Mouse (Mus musculus) stomach, embryonic 15.5 days (tissue): ENCODE measurements at regions not wholly inside any gene's neighbourhood (a gene's known extent, or its start where the extent isn't known, plus 50 kb on each side); places are given as distances from the start of the nearest gene placed in this dataset.

Experiments used
- ATAC-seq: fragments of 200-750 bp; cut with Nextera tagmentation; 2 replicates; pipeline ENCODE4 v1.8.0; 2017; ENCODE audit warnings: low read depth, moderate number of reproducible peaks, moderate TSS enrichment; ENCODE audit not compliant: insufficient read depth, low FRiP score
- H3K27ac ChIP-seq: fragments of 300-500 bp; sonication (generic); 2 replicates; pipeline ENCODE4 v1.5.1; 2015; ENCODE audit warnings: mild to moderate bottlenecking, inconsistent platforms
- H3K27me3 ChIP-seq: fragments of 300-500 bp; sonication (generic); replicated peaks from 2 replicates; pipeline ENCODE4 v1.6.1; 2015; ENCODE audit warnings: inconsistent platforms
- H3K36me3 ChIP-seq: fragments of 300-500 bp; sonication (generic); 2 replicates; pipeline ENCODE4 v1.6.1; 2015; ENCODE audit warnings: inconsistent platforms
- H3K4me1 ChIP-seq: fragments of 300-500 bp; sonication (generic); 2 replicates; pipeline ENCODE4 v1.6.1; 2015; ENCODE audit warnings: inconsistent platforms
- H3K4me2 ChIP-seq: fragments of 300-500 bp; sonication (generic); 2 replicates; pipeline ENCODE4 v1.6.1; 2015; ENCODE audit warnings: mild to moderate bottlenecking, inconsistent platforms
- H3K4me3 ChIP-seq: fragments of 300-500 bp; sonication (generic); replicated peaks from 2 replicates; pipeline ENCODE4 v1.5.1; 2015; ENCODE audit warnings: inconsistent platforms
- H3K9ac ChIP-seq: fragments of 300-500 bp; sonication (generic); 2 replicates; pipeline ENCODE4 v1.6.1; 2015; ENCODE audit warnings: inconsistent platforms
- H3K9me3 ChIP-seq: fragments of 300-500 bp; sonication (generic); 2 replicates; pipeline ENCODE4 v1.6.1; 2016; ENCODE audit warnings: inconsistent platforms
- WGBS: fragments of 180-500 bp; shearing (Covaris S2); methylation state at CpG from one replicate; pipeline ENCODE4 v1.1.7; 2015; 5-methylcytosine and 5-hydroxymethylcytosine counted together

- H3K27me3 ChIP-seq, result no peaks in the 10 kb centered on the region
- H3K9ac ChIP-seq, result no peak overlapping the region
- H3K4me2 ChIP-seq, result no peak overlapping the region
- H3K27ac ChIP-seq, result no peak overlapping the region
- H3K4me1 ChIP-seq, result no peaks in the 10 kb centered on the region
- ATAC-seq, result no peak
- no peak overlapping the region for H3K4me3 ChIP-seq
- no peaks in the 10 kb centered on the region for H3K36me3 ChIP-seq
- H3K9me3 ChIP-seq, result no peaks in the 10 kb centered on the region
These were observed 498.5 kb upstream of the Tmpo start for GRCm38 (mm10) chr10:91679641-91680040.

GRCm38 (mm10) chr10:91637911-91638310 is 456.8 kb upstream of the Tmpo start:
- ATAC-seq, result no peak
- Histone ChIP-seq H3K4me2 (no peak overlapping the region), H3K9ac (no peak overlapping the region), H3K4me1 (no peaks in the 10 kb centered on the region), H3K27ac (no peak overlapping the region), H3K9me3 (no peaks in the 10 kb centered on the region), H3K27me3 (no peaks in the 10 kb centered on the region), H3K36me3 (no peaks in the 10 kb centered on the region), H3K4me3 (no peak overlapping the region)

- Histone ChIP-seq H3K9ac (no peak overlapping the region), H3K36me3 (no peaks in the 10 kb centered on the region), H3K4me2 (no peak overlapping the region), H3K27me3 (no peaks in the 10 kb centered on the region), H3K4me1 (no peaks in the 10 kb centered on the region), H3K27ac (no peak overlapping the region), H3K4me3 (no peak overlapping the region), H3K9me3 (no peaks in the 10 kb centered on the region)
- WGBS, result 64% methylated on average over 6 of the region's 6 CpGs
- no peak for ATAC-seq
These were observed 447.6 kb upstream of the Tmpo start for GRCm38 (mm10) chr10:91628672-91629071.

GRCm38 (mm10) chr10:91622281-91622680 is 441.2 kb upstream of the Tmpo start:
- no peak overlapping the region for H3K4me2 ChIP-seq
- H3K27ac ChIP-seq, result no peak overlapping the region
- WGBS, result 84% methylated on average over 2 of the region's 2 CpGs

GRCm38 (mm10) chr10:91613794-91614479 is 432.8 kb upstream of the Tmpo start:
- Histone ChIP-seq H3K36me3 (no peaks in the 10 kb centered on the region), H3K9me3 (no peaks in the 10 kb centered on the region), H3K4me2 (no peak overlapping the region), H3K9ac (no peak overlapping the region), H3K27ac (no peak overlapping the region), H3K27me3 (no peaks in the 10 kb centered on the region), H3K4me3 (no peak overlapping the region), H3K4me1 (no peaks in the 10 kb centered on the region)
- no peak for ATAC-seq
- WGBS, result 76% methylated on average over 8 of the region's 8 CpGs

More at GRCm38 (mm10) chr10:91622281-91622680, 441.2 kb upstream of the Tmpo start:
- no peaks in the 10 kb centered on the region for H3K36me3 ChIP-seq
- H3K27me3 ChIP-seq, result no peaks in the 10 kb centered on the region
- ATAC-seq, result no peak
- H3K9ac ChIP-seq, result no peak overlapping the region
- H3K9me3 ChIP-seq, result no peaks in the 10 kb centered on the region
- no peak overlapping the region for H3K4me3 ChIP-seq
- no peaks in the 10 kb centered on the region for H3K4me1 ChIP-seq

GRCm38 (mm10) chr10:91612052-91612451 is 430.9 kb upstream of the Tmpo start:
- Histone ChIP-seq H3K27ac (no peak overlapping the region), H3K9ac (no peak overlapping the region), H3K4me1 (no peaks in the 10 kb centered on the region), H3K36me3 (no peaks in the 10 kb centered on the region), H3K4me2 (no peak overlapping the region), H3K9me3 (no peaks in the 10 kb centered on the region), H3K4me3 (no peak overlapping the region), H3K27me3 (no peaks in the 10 kb centered on the region)
- ATAC-seq, result no peak
- WGBS, result 84% methylated on average over 4 of the region's 4 CpGs

- H3K27ac ChIP-seq, result no peak overlapping the region; the same call in 1 of the 2 replicates
- 64% methylated on average over 3 of the region's 3 CpGs for WGBS
- peak; percentile 85 for ATAC-seq
These were observed 413.8 kb upstream of the Tmpo start for GRCm38 (mm10) chr10:91594891-91595290.

GRCm38 (mm10) chr10:91593378-91593777 is 412.3 kb upstream of the Tmpo start:
- no peaks in the 10 kb centered on the region for H3K9me3 ChIP-seq
- H3K36me3 ChIP-seq, result no peaks in the 10 kb centered on the region
- no peak for ATAC-seq
- no peaks in the 10 kb centered on the region for H3K27me3 ChIP-seq
- H3K27ac ChIP-seq, result no peak overlapping the region
- no peaks in the 10 kb centered on the region for H3K4me1 ChIP-seq
- no peak overlapping the region for H3K4me3 ChIP-seq
- 75% methylated on average over 2 of the region's 2 CpGs for WGBS
- no peak overlapping the region for H3K4me2 ChIP-seq
- no peak overlapping the region for H3K9ac ChIP-seq

More at GRCm38 (mm10) chr10:91594891-91595290, 413.8 kb upstream of the Tmpo start:
- Histone ChIP-seq H3K4me2 (no peak overlapping the region), H3K36me3 (no peaks in the 10 kb centered on the region), H3K4me3 (no peak overlapping the region), H3K27me3 (no peaks in the 10 kb centered on the region), H3K4me1 (no peaks in the 10 kb centered on the region), H3K9me3 (no peaks in the 10 kb centered on the region), H3K9ac (no peak overlapping the region)

GRCm38 (mm10) chr10:91591845-91592244 is 410.7 kb upstream of the Tmpo start:
- no peak overlapping the region for H3K4me2 ChIP-seq
- no peaks in the 10 kb centered on the region for H3K27me3 ChIP-seq
- H3K9ac ChIP-seq, result no peak overlapping the region
- WGBS, result 63% methylated on average over 10 of the region's 10 CpGs
- H3K4me1 ChIP-seq, result no peaks in the 10 kb centered on the region
- H3K9me3 ChIP-seq, result no peaks in the 10 kb centered on the region
- H3K4me3 ChIP-seq, result no peak overlapping the region
- no peak overlapping the region for H3K27ac ChIP-seq
- H3K36me3 ChIP-seq, result no peaks in the 10 kb centered on the region
- ATAC-seq, result no peak

- WGBS, result 49% methylated on average over 3 of the region's 3 CpGs
- Histone ChIP-seq H3K4me3 (no peak overlapping the region), H3K9me3 (no peaks in the 10 kb centered on the region), H3K27me3 (no peaks in the 10 kb centered on the region), H3K9ac (no peak overlapping the region), H3K4me2 (no peak overlapping the region), H3K27ac (no peak overlapping the region), H3K4me1 (no peaks in the 10 kb centered on the region), H3K36me3 (no peaks in the 10 kb centered on the region)
- ATAC-seq, result no peak
These were observed 410.3 kb upstream of the Tmpo start for GRCm38 (mm10) chr10:91591398-91591811.

GRCm38 (mm10) chr10:91583204-91583603 is 402.1 kb upstream of the Tmpo start:
- no peaks in the 10 kb centered on the region for H3K27me3 ChIP-seq
- ATAC-seq, result no peak
- H3K27ac ChIP-seq, result no peak overlapping the region
- no peak overlapping the region for H3K9ac ChIP-seq
- no peaks in the 10 kb centered on the region for H3K9me3 ChIP-seq
- no peak overlapping the region for H3K4me2 ChIP-seq
- no peaks in the 10 kb centered on the region for H3K36me3 ChIP-seq
- WGBS, result 83% methylated on average over 3 of the region's 3 CpGs
- no peaks in the 10 kb centered on the region for H3K4me1 ChIP-seq
- no peak overlapping the region for H3K4me3 ChIP-seq

- no peaks in the 10 kb centered on the region for H3K4me1 ChIP-seq
- no peak overlapping the region for H3K4me3 ChIP-seq
- no peak overlapping the region for H3K27ac ChIP-seq
- no peak overlapping the region for H3K9ac ChIP-seq
- H3K36me3 ChIP-seq, result no peaks in the 10 kb centered on the region
- 56% methylated on average over 11 of the region's 11 CpGs for WGBS
- no peaks in the 10 kb centered on the region for H3K9me3 ChIP-seq
- no peak for ATAC-seq
- H3K4me2 ChIP-seq, result no peak overlapping the region
- H3K27me3 ChIP-seq, result no peaks in the 10 kb centered on the region
These were observed 399.8 kb upstream of the Tmpo start for GRCm38 (mm10) chr10:91580959-91581358.
